Mouse (Mus musculus) olfactory bulb, adult 2 months (tissue): ENCODE measurements around the gene Olfr1014.

ENCODE experiments used
- CTCF ChIP-seq: fragments of 200-500 bp; IDR thresholded peaks from 2 replicates; pipeline ENCODE4 v1.5.1; 2012; ENCODE audit warnings: low read depth, mild to moderate bottlenecking, low read length, moderate library complexity; ENCODE audit not compliant: insufficient read depth
- POLR2A ChIP-seq: fragments of 200-500 bp; IDR thresholded peaks from 2 replicates; pipeline ENCODE4 v1.6.1; 2012; ENCODE audit warnings: mild to moderate bottlenecking, low read depth, low read length, moderate library complexity; ENCODE audit not compliant: insufficient read depth

DNA sequence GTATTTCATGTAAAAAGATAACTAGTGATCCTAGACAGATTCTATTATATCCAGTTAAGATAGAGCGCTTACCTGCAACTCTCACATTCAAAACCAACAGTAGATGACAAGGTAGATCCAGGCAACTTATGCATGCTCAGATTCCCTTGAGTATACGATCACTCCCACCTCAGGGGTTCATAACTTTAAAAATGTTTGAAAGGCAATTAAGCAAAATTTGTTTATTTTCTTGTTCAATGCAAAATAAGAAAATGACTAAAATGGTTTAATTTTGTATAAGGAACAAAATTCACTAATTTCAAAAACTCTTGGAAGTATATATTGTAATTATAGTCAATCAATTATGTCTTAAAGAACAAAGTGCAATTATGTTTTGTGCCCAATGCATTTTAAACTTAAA, 29.9 kb downstream of the Olfr1014 start, which contains the start of gene Olfr1016:
- TF ChIP-seq CTCF (no peak), POLR2A (no peak)
